Mouse (Mus musculus): ENCODE measurements around the gene 9530077C05Rik.

Gene 9530077C05Rik

GRCm38 (mm10) chr9:22461946-22462345, 50.6 kb downstream of the 9530077C05Rik start:
- WGBS, result 44% methylated on average over 3 of the region's 3 CpGs

DNA sequence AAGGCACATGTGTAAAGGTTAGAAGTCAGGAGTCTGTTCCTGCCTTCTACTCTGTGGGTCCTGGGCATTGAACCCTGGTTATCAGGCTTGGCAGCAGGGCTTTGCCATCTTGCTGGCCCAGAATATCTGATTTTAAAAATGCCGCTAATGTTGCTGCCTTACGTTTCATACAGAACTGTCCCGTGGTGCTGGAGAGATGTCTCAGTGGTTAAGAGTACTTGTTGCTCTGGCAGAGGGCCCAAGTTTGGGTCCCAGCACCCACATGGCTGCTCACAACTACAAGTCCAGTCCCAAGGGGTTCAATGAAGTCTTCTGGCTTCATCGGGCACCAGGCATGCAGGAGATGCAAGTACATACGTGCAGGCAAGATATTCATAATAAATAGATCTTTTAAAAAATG, 54.9 kb downstream of the 9530077C05Rik start:
- WGBS, result 83% methylated on average over 5 of the region's 5 CpGs

DNA sequence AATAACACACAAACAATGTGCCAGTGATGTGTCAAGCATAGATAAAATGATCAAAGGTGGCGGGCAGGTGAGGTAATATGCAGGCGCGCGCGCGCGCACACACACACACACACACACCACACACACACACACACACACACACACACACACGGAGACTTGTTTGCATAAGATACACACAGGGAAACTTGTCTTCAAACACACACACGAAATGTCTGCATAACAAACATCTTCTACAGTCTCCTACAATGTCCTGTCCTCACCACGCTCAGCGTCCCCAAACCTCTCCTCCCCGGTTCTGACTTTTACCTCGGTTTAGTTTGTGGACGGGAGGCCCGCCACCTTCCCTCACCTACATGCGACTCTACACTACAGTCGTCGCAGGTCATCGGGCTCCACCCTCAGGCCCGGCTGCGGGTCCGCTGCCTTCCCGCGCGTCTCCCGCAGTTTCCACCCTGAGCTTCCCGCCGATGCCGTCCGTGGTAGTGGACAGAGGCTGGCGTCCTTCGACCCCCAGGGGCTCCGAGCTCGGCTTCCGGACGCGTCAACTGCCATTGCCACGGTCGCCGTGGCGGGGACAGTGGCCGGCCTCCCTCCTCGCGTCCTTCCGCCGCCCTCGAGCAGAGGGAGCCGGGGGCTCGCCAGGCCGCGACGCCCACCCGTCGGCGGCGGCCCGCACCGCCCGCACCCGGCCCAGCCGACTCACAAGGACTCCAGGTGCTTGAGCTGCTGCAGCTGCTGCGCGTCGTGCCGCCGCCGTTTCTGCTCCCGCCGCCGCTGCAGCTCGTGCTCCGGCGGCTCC, 56.3 kb downstream of the 9530077C05Rik start:
- under 1% methylated on average over 73 of the region's 73 CpGs for WGBS

DNA sequence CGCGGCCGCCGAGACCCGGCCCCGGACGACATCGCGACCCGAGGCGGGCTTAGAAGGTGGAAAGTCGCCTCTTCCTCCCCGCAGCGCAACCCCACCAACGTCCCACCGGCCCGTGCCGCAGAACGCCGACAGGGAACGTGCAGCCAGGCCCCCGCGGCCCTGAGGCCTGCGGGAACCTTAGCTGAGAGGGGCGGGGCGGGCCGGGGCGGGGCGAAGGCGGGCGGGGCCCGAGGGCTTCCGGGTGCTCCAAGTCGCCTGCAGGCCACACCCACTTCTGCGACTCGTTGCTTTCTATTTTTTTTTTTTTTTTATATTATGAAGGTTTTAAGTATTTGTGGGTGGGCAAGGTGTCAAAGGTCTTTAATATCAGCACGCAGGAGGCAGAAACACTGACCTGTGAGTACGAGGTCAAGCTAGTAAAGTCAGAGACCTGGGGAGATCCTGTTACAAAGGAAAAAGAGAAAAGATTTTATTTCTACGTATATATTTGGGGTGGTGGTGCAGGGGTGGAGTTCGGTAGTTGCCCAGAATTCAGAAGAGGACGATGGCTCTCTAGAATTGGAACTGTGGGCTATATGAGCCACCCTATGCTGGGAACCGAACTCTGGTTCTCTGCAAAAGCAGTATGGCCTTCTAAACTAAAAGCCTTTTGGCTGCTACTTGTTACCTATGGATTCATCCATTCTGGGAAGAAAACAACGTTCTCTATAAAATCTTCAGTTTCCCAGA, 57.0 kb downstream of the 9530077C05Rik start:
- WGBS, result 3% methylated on average over 43 of the region's 43 CpGs

DNA sequence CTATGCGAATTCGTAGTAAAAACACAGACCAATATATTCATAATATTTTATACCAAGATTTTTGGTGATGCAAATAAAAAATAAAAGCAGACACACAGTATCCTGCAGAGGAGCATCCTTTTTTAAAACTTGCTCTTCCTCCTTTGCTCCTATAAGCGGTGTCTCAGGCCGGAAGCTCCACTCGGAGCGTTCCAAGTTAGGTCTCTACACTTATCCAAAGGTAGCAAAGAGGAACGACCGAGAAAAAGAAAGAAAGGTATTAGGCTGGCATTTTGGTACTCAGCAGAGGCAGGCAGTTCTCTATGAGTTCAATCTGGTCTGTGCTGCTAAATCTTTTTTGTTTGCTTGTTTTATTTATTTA, 57.6 kb downstream of the 9530077C05Rik start:
- 78% methylated on average over 8 of the region's 8 CpGs for WGBS

DNA sequence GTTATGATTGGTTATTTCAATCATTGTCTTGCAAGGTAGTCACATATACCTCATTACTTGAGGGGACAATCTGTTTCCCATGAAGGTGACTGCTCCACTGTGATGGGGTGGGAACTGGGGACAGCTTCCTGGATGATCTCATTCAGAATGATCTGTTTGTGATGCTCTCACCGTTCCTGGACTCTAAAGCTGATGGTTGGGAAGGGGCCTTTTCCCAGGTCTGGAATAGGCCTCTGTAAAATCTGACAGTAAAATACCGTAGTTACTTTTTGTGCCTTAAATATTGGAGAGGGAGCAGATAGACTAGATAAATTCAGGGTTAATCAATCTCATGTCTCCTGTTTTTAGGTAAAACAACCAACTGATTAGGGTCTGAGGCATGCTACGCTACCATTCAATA, 58.3 kb downstream of the 9530077C05Rik start, which contains the start of gene Rp9:
Gene Rp9, minus strand, starts transcription at position 101 of the 400 bp plus-strand sequence.
- 86% methylated on average over 3 of the region's 3 CpGs for WGBS

DNA sequence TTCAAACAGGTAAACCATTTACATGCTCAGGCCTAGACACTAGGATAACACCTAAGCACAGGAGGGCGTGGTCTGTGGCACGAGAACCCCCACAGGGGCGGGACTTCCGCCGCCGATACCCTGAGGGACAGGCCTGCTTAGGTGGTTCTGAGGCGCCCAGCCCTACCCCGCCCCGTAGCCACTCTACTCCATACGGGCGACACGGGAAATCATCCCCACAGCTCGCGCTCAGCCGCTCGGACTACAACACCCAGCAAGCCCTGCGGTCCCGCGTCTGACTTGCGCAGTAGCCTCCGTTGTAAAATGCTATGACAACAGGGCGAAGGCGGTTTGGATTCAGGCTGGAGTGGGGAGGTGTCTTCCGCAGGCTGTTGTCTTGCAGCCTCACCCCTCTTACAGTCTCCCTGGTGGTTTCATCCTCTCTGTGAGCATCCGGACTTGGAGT, 64.1 kb downstream of the 9530077C05Rik start, which contains the start of gene Bbs9:
Gene Bbs9, plus strand, starts transcription at position 292 of the 445 bp plus-strand sequence.
- under 1% methylated on average over 25 of the region's 25 CpGs for WGBS

DNA sequence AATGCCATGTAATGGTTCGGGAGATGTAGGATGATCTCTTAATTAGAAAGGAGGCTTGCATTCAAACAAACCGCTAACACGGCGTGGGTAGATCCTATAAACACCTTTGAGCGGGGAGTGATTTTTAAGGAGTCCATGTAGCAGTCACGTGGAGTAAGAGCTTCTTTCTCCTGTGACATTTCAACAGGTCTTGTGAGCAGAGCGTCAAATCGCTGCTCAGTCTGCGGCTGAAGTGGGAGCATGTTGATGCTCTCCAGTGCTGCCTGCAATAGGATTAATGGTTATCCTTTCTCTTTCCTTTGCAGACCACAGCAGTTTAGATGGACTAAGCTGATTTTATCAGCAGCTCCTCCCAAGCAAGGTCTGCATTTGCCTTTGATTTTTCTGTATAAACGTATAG, 65.0 kb downstream of the 9530077C05Rik start:
- 3% methylated on average over 10 of the region's 10 CpGs for WGBS

GRCm38 (mm10) chr9:22478946-22479345, 67.6 kb downstream of the 9530077C05Rik start:
- 95% methylated on average over 8 of the region's 8 CpGs for WGBS

DNA sequence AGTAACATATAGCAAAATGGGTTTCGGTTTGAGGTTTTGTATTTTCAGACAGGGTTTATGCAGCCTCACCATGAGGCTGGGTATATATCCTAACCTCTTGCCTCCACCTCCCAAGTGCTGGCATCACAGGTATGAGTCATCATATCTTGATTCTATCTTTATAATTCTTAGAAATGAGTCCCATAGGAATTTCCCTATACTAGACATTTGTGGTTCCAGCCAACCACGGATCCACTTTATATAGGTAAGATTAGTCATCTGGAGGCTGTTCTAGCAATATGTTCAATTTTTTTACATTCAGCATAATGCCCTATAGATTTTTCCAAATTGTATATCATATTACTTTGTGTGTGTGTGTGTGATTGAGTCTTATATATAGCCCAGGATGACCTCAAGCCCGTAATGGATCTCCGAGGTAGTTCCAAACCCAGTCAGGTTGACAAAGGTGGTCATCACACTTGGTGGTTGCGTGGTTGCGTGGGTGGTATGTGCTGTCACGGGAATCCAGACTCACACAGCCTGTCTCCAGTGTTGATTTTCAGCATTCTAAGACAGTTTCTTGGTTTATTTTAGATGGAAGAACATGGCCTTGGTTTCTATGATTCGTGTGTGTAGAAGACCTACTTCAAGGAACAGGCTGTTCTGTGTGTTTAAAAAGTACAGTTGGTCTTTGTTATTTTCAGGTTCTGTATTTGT, 72.7 kb downstream of the 9530077C05Rik start:
- WGBS, result 56% methylated on average over 8 of the region's 8 CpGs

DNA sequence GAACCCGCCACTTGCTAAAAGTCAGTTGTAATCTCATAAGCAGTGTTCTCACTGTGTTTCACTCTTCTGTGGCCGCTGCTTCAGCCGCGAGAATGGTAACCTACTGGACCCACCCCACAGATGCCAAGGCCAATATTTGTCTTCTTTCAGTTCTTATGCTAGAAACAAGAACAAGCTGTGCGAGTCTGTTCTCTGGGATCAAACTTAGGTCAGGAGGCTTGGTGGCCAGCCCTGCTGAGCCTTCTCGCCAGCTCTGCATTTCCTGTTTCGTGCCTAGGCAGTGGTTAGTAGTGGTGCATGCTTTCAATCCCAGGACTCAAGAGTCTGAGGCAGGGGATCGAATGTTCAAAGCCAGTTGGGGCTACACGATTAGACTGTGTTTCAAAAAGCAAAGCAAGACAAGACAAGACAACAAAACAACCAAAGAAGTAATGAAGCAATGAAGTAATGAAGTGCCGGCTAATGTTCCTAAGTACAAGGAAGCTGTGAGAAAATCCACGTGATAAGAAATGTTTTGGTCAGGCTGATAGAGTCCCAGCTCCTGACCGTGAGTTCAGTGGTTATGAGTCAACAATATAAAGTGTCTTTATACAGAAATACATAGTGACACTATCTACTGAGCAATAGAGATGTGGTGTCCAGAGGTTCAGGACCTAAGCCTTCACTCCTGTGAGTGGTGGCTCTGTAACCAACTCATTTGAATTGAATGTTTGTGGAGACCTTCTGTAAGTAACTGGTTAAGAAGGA, 73.4 kb downstream of the 9530077C05Rik start:
- 76% methylated on average over 12 of the region's 12 CpGs for WGBS

DNA sequence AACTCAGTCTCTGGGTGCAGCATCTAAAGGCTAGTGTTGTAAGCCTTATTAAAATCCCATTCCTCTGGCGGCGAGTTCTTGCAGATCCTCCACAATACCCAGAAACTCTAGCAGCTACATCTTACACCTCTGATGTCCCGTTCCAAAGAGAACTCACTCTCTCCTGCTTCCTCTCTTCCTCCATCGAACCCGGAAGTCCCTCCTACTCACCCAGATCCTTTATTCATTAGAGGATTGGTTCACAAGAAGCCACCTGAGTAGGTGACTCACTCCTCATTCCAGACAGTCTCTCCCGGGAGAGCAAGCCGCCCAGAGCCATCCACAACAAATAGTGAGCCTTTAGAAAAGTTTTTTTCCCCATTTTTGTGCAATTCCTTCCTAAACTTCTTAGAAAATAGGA, 74.9 kb downstream of the 9530077C05Rik start:
- 85% methylated on average over 7 of the region's 7 CpGs for WGBS

GRCm38 (mm10) chr9:22488963-22489362, 77.7 kb downstream of the 9530077C05Rik start:
- whole genome bisulfite sequencing, result 85% methylated on average over 9 of the region's 9 CpGs
